9 mouse cellular contexts compared by ENCODE assay signal in the genomic region with DNA sequence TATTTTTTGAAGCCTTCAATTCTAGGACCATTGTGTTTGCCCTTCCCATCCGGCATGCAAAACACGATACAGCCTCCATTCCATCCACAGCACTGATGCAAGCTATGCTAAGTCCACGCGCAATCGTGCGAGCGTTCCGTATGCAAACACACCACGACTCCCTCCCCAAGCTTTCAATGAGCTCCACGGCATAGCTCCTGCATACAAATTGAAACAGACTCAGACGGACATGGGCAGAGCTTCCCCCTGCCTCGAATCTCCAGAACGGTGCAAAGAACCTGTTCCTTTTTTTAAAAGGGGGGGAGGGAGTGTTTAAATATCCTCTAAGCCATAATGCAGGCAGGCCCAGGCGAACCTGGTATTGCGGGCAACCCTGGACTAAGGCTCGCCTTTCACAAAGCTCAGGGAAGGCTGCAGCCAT.
DNase-seq lines count a peak whose midpoint lies in the region; ATAC-seq lines count a peak whose summit lies in the region.
"Had no signal": no experiment of that assay in that cellular context is flagged by ENCODE, and none has a peak within 500 bp of the region (broad histone marks: within the 10 kb centered on the region; RNA-seq: fewer than 3 reads in every experiment).

No protein-coding gene starts in this region.

- intact Hi-C loops in heart, postnatal 14 days (cut with DNase I), result loop anchor here (5.0 kb wide), 1 partner anchor 80 kb away; no protein-coding TSS in a partner anchor
- intact Hi-C loops in left cerebral cortex, postnatal 4 days (cut with DNase I), result loop anchor here (5.0 to 10.0 kb wide), 2 partner anchors 60 to 262 kb away; no protein-coding TSS in a partner anchor

- 0 out of 4 replicates have a peak overlapping the region, but pooled peaks of 1 of the 2 experiments have one; percentile 83 for H3K27ac ChIP-seq in heart, embryonic 14.5 days (replicated peaks in 1 of 2; ENCODE audit: control insufficient read depth in 1 of 2, insufficient read depth in 1 of 2, low read depth in 2 of 2, low read length in 2 of 2)

- H3K27me3 ChIP-seq in heart, embryonic 14.5 days (ENCODE audit: control insufficient read depth, insufficient read depth, low read length), result no peaks in the 10 kb centered on the region
- H3K27me3 ChIP-seq: CH12.LX had no signal

- no peaks in the 10 kb centered on the region for H3K9me3 ChIP-seq in heart, embryonic 14.5 days (ENCODE audit: control insufficient read depth, low read length)

- H3K36me3 ChIP-seq in heart, embryonic 14.5 days (ENCODE audit: control insufficient read depth, insufficient read depth, low read length), result 0 out of 2 replicates have a peak, but pooled peaks cover 3% of the 10 kb centered on the region

- peak overlapping the region; percentile 77 to 93 for H3K4me3 ChIP-seq in heart, embryonic 14.5 days (ENCODE audit: control insufficient read depth in 1 of 2, insufficient read depth in 1 of 2, low read depth in 1 of 2, low read length in 2 of 2)

- DNase-seq in heart, postnatal 14 days, result no peak
- peak; percentile 38 for DNase-seq in cerebellum, adult 8-10 months
- DNase-seq in frontal cortex, postnatal 14 days (ENCODE audit: low spot score in 2 of 2), result peak; percentile 19 to 28
- peak; percentile 29 for DNase-seq in left cerebral cortex, postnatal 4 days
- peak; percentile 14 for DNase-seq in retina, postnatal 7 days (ENCODE audit: low read depth, low spot score)
- DNase-seq in ovary, postnatal 36 days (ENCODE audit: low spot score), result no peak

- peaks cover 7 to 17% of the 10 kb centered on the region in 2 experiments for H3K4me1 ChIP-seq in heart, embryonic 14.5 days (ENCODE audit: control insufficient read depth in 2 of 2, insufficient read depth in 2 of 2, low read length in 2 of 2)

- 4% methylated on average over 16 of the region's 16 CpGs for WGBS in heart, embryonic 14.5 days

- peak overlapping the region; percentile 90 for H3K9ac ChIP-seq in heart, embryonic 14.5 days (ENCODE audit: low read length)

- no peak for ATAC-seq in heart, embryonic 14.5 days (ENCODE audit: insufficient number of reproducible peaks, insufficient read depth, low FRiP score, low read depth)
- no peak for ATAC-seq in megakaryocyte, adult 5-6 weeks (ENCODE audit: poor library complexity, severe bottlenecking)

- peak overlapping the region; percentile 94 for H3K4me2 ChIP-seq in heart, embryonic 14.5 days (ENCODE audit: low read length)

Comparison
In these comparisons a context has a peak if more than half of its experiments do, and no peak if none do; other contexts are left out.
1. DNase-seq: peak in cerebellum, adult 8-10 months (single experiment), frontal cortex, postnatal 14 days (2 of 2), left cerebral cortex, postnatal 4 days (single experiment) and retina, postnatal 7 days (single experiment); none in heart, postnatal 14 days (0 of 2) and ovary, postnatal 36 days (single experiment).